ENCODE assay signal across 8 mouse cellular contexts in the genomic region with DNA sequence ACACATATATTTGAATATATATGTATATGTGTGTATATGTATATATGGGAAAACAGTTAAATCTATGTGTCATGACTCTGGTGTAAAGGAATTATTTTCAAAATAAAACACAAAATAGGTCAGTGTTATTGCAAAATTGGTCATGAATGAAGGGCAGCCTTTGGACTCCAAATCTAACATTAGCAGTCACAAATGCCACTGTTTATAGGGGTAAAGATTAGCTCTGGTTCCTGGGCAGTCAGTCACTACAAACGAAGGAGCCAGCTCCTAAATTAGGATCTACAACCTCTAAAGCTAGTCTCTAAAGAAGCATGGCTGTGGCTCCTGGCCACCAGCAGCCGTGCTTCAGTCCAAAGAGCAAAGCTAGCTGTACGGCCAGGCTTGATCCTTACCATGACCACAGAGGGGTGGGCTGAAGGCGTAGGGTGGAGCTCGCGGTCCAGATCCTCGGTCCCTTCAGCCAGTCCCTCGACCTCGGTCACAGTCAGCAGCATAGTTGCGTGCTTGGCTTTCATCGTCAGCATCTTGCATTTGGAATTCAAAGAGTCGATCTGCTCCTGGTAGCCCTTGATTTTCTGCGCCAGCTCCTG.
DNase-seq lines count a peak whose midpoint lies in the region; ATAC-seq lines count a peak whose summit lies in the region.

No protein-coding gene starts in this region.

- no peaks in the 10 kb centered on the region for H3K27me3 ChIP-seq in forebrain, embryonic 12.5 days
- H3K27me3 ChIP-seq in limb, embryonic 12.5 days = no peaks in the 10 kb centered on the region
- no peaks in the 10 kb centered on the region for H3K27me3 ChIP-seq in neural tube, embryonic 14.5 days (ENCODE audit: control insufficient read depth, insufficient read depth, low read length)

- H3K4me2 ChIP-seq in forebrain, embryonic 12.5 days = peak overlapping the region; percentile 58
- peak overlapping the region; percentile 65 for H3K4me2 ChIP-seq in limb, embryonic 12.5 days
- peak overlapping the region; percentile 75 for H3K4me2 ChIP-seq in neural tube, embryonic 14.5 days (ENCODE audit: low read depth, low read length)

- under 1% methylated on average over 13 of the region's 13 CpGs for WGBS in forebrain, embryonic 12.5 days
- 2% methylated on average over 13 of the region's 13 CpGs for WGBS in limb, embryonic 12.5 days
- 1% methylated on average over 13 of the region's 13 CpGs for WGBS in neural tube, embryonic 14.5 days

- H3K36me3 ChIP-seq in forebrain, embryonic 12.5 days (replicated peaks) = no peaks in the 10 kb centered on the region
- H3K36me3 ChIP-seq in limb, embryonic 12.5 days = no peaks in the 10 kb centered on the region
- no peaks in the 10 kb centered on the region for H3K36me3 ChIP-seq in neural tube, embryonic 14.5 days (ENCODE audit: control insufficient read depth, insufficient read depth, low read length)

- peak; percentile 85 for ATAC-seq in forebrain, embryonic 12.5 days (ENCODE audit: low FRiP score)
- ATAC-seq in limb, embryonic 12.5 days (ENCODE audit: insufficient number of reproducible peaks, insufficient read depth, low FRiP score, low TSS enrichment, low read depth) = peak; percentile 83
- peak; percentile 90 for ATAC-seq in neural tube, embryonic 14.5 days (ENCODE audit: low read depth)

- peak overlapping the region; percentile 66 for H3K27ac ChIP-seq in forebrain, embryonic 12.5 days
- H3K27ac ChIP-seq in limb, embryonic 12.5 days = peak overlapping the region; percentile 73
- H3K27ac ChIP-seq in neural tube, embryonic 14.5 days (ENCODE audit: low read depth, low read length) = peak overlapping the region; percentile 87

- peak overlapping the region; percentile 45 for H3K4me3 ChIP-seq in forebrain, embryonic 12.5 days (replicated peaks)
- H3K4me3 ChIP-seq in limb, embryonic 12.5 days (replicated peaks) = peak overlapping the region; percentile 42
- H3K4me3 ChIP-seq in neural tube, embryonic 14.5 days (ENCODE audit: low read depth, low read length) = peak overlapping the region; percentile 51

- no peaks in the 10 kb centered on the region for H3K9me3 ChIP-seq in forebrain, embryonic 12.5 days
- no peaks in the 10 kb centered on the region for H3K9me3 ChIP-seq in limb, embryonic 12.5 days
- no peaks in the 10 kb centered on the region for H3K9me3 ChIP-seq in neural tube, embryonic 14.5 days (ENCODE audit: control insufficient read depth, low read length)

- peak; percentile 39 to 57 for DNase-seq in cerebellum, postnatal 14 days
- no peak for DNase-seq in cerebellum, adult 9-10 months
- DNase-seq in 416B (ENCODE audit: low read depth) = peak; percentile 83
- DNase-seq in embryo, embryonic 10.5 days (ENCODE audit: low spot score) = no peak
- DNase-seq in adrenal gland, postnatal 14 days = no peak

- H3K9ac ChIP-seq in forebrain, embryonic 12.5 days = peak overlapping the region; percentile 41
- peak overlapping the region; percentile 57; the same call in 1 of the 2 replicates for H3K9ac ChIP-seq in limb, embryonic 12.5 days (replicated peaks)
- peak overlapping the region; percentile 61 for H3K9ac ChIP-seq in neural tube, embryonic 14.5 days (replicated peaks; ENCODE audit: low read depth, low read length)

- H3K4me1 ChIP-seq in forebrain, embryonic 12.5 days = no peaks in the 10 kb centered on the region
- peaks cover 3% of the 10 kb centered on the region; the same call in 1 of the 2 replicates for H3K4me1 ChIP-seq in limb, embryonic 12.5 days (replicated peaks)
- no peaks in the 10 kb centered on the region for H3K4me1 ChIP-seq in neural tube, embryonic 14.5 days (ENCODE audit: control insufficient read depth, insufficient read depth, low read length)

Comparison
In these comparisons a context has a peak if more than half of its experiments do, and no peak if none do; other contexts are left out.
1. DNase-seq: peak in cerebellum, postnatal 14 days (2 of 2) and 416B (single experiment); none in cerebellum, adult 9-10 months (single experiment), embryo, embryonic 10.5 days (single experiment) and adrenal gland, postnatal 14 days (single experiment).
2. Peak in every context shown above with its lines, with median percentiles within 50 percentile points of each other: ATAC-seq, H3K27ac ChIP-seq, H3K4me2 ChIP-seq, H3K4me3 ChIP-seq and H3K9ac ChIP-seq.